Mouse (Mus musculus) spleen, adult 2 months (tissue): ENCODE measurements around the gene Sash1.

Source experiments
- CTCF ChIP-seq: fragments of 200-500 bp; IDR thresholded peaks from 2 replicates; pipeline ENCODE4 v1.5.1; 2011; ENCODE audit warnings: mild to moderate bottlenecking, inconsistent platforms; ENCODE audit not compliant: insufficient read depth, insufficient read length, insufficient replicate concordance; ENCODE audit errors: extremely low read depth
- POLR2A ChIP-seq: fragments of 200-500 bp; IDR thresholded peaks from 2 replicates; pipeline ENCODE4 v1.6.1; 2011; ENCODE audit warnings: low read depth, low read length, inconsistent platforms

GRCm38 (mm10) chr10:8913904-8914303, 28.0 kb upstream of the Sash1 start:
- TF ChIP-seq CTCF (no peak), POLR2A (no peak)
